Mouse (Mus musculus) lung, adult 2 months (tissue): ENCODE measurements around the gene Mypop. TPM values are rescaled to one million over a fixed set of nuclear protein-coding genes. Genes with fewer than 3 reads are reported as not detected.

Source experiments
- DNase-seq: peaks from one replicate; pipeline ENCODE4 v3.0.0; 2022
- H3K4me1 ChIP-seq: fragments of 200-500 bp; 2 replicates; pipeline ENCODE4 v1.6.1; 2011; ENCODE audit warnings: low read length; ENCODE audit not compliant: control insufficient read depth, insufficient read depth
- H3K4me3 ChIP-seq: fragments of 200-500 bp; replicated peaks from 2 replicates; pipeline ENCODE3; 2011; ENCODE audit warnings: low read depth, mild to moderate bottlenecking, control low read depth, low read length; ENCODE audit errors: extremely low read depth
- CTCF ChIP-seq: fragments of 200-500 bp; IDR thresholded peaks from 2 replicates; pipeline ENCODE4 v1.5.1; 2011; ENCODE audit warnings: mild to moderate bottlenecking, low read length, control low read depth; ENCODE audit not compliant: insufficient read depth
- POLR2A ChIP-seq: fragments of 200-500 bp; IDR thresholded peaks from 2 replicates; pipeline ENCODE4 v1.6.1; 2011; ENCODE audit warnings: low read depth, mild to moderate bottlenecking, control low read depth, low read length, borderline replicate concordance; ENCODE audit errors: extremely low read depth
- WGBS: fragments of 180-500 bp; shearing (Covaris S2); methylation state at CpG from one replicate; pipeline ENCODE4 v1.1.7; 2018; 5-methylcytosine and 5-hydroxymethylcytosine counted together
- polyA plus RNA-seq: library from polyadenylated mRNA; depleted of rRNA; stranded (reverse); fragments of >200 nt; gene quantifications from 2 replicates; pipeline ENCODE4 v1.2.3, GENCODE M21; 2012

The Mypop gene
- polyA plus RNA-seq, 1 experiment: 7.2 TPM

DNA sequence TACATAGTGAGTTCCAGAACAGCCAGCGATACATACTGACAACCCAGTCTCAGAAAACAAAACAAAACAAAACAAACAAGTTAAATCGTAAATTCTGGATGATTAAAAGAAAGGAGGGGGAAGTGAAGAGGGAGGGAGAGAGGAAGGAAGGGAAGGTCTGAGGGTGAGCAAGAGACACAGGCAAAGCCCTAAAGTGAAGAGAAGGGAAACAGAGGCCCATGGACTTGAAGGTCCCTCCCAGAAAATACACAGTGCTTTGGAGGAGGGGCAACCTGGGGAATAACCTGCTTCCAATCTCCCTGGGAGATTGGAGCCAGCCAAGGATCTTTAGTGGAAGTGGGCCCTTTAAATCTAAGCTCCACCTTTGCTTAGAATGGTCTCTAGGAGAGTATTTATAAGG lies 3.9 kb upstream of the Mypop start, which contains the start of gene Nanos2:
Nanos2 (plus strand) TSS at position 301 of the 400 bp plus-strand sequence.
- 31% methylated on average over 2 of the region's 2 CpGs for WGBS
- DNase-seq: no peak
- H3K4me1 ChIP-seq: no peaks in the 10 kb centered on the region
- no peak within 1 kb of the TSS for H3K4me3 ChIP-seq
- TF ChIP-seq POLR2A: no peak
- TF ChIP-seq CTCF: no peak

DNA sequence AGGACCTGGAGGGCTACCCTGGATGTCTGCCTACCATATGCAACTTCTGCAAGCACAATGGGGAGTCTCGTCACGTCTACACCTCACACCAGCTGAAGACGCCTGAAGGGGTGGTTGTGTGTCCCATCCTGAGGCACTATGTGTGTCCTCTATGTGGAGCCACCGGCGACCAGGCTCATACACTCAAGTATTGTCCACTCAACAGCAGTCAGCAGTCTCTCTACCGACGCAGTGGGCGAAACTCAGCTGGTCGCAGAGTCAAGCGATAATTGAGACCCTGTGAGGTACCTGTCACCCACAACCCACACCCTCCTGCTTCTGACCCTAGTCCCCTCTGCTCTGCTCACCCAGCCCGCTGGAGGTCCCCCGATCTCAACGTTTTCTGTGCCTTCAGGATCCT lies 3.3 kb upstream of the Mypop start:
- no peak for DNase-seq
- no peaks in the 10 kb centered on the region for H3K4me1 ChIP-seq

DNA sequence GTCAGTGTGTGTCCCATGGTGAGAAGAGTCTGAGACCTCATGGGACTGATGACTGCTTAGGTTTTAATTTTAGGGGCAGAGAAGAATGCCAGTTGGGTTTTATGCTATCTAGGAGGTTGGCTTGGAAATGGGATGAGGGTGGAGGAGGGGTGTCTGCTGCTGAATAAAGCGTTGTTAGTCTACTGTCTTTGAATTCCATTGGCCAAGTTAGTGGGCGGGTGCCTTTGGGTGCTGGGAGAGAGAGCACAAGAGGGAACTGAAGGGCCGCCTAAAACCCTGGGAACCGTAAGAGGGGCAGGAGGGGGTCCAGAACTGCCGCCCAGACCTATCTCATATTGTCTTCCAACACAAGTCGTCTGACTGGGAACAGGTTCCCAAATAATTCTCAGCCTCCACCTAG lies 2.3 kb upstream of the Mypop start:
- DNase-seq: no peak
- TF ChIP-seq CTCF: no peak
- no peak for TF ChIP-seq POLR2A
- H3K4me3 ChIP-seq: no peak overlapping the region
- 54% methylated on average over 6 of the region's 6 CpGs for whole genome bisulfite sequencing
- no peaks in the 10 kb centered on the region for H3K4me1 ChIP-seq

More for the DNA sequence above, 3.3 kb upstream of the Mypop start:
- H3K4me3 ChIP-seq: no peak overlapping the region
- TF ChIP-seq CTCF (no peak), POLR2A (no peak)
- WGBS: 72% methylated on average over 13 of the region's 13 CpGs

DNA sequence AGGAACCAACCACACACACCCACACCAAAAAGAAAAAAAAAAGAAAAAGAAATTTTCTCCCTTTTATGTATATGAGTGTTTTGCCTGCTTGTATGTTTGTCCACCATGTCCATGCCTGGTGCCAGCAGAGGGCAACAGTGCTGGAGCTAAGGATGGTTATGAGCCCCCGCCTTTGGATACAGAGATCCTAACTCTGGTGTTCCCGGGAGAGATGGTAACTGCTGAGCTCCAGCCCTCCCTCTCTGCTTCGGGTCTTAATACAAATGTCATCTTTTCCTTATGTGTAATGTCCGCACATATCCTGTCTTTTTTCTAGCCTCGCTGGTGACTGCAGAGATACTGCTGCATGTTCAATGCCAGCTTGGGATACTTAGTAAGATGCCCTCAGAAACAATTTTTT lies 1.1 kb upstream of the Mypop start:
- TF ChIP-seq CTCF (no peak), POLR2A (no peak)
- no peak overlapping the region for H3K4me3 ChIP-seq
- DNase-seq: no peak
- no peaks in the 10 kb centered on the region for H3K4me1 ChIP-seq
- 7% methylated on average over 5 of the region's 5 CpGs for WGBS

DNA sequence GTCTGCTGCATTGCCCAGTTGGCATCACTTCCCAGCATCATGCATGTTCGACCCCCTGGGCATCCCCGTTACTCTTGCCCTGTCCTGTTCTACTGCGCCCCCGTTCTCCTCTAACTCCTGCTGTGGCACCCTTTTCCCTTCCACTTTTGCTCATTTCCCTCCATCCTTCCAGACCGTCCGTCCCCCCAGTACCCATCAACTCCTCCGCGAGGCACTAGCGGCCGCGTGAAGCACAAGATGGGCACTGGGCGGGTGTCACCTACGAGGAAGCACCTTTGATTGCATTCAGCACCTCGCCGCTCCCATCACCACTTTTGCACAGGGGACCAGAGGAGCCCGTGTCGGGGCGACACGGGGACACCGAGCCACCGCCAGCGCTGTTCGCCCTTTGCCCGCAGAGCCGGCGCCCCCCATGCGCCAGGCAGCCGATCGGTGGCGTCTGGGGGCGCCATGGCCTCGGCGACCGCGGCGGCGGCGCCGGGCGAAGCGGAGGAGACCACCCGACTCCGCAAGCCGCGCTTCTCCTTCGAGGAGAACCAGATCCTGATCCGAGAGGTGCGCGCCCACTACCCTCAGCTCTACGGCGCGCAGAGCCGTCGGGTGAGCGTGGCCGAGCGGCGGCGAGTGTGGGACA lies 732 bp downstream of the Mypop start:
- WGBS: 2% methylated on average over 59 of the region's 59 CpGs
- TF ChIP-seq POLR2A (no peak), CTCF (no peak)
- peak; percentile 33 for DNase-seq

DNA sequence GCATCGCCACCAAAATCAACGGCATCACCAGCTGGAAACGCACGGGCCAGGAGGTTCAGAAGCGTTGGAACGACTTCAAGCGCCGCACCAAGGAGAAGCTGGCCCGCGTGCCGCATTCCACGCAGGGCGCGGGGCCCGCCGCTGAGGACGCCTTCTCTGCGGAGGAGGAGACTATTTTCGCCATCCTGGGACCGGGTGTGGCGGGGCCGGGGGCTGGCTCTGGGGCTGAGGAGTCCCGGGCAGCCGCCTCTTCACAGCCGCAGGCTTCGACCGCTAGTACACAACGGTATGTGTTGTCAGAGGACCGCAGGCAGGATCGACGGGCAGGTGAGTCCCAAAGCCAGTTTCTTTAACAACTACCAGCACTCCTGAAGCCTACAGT lies 1.2 kb downstream of the Mypop start:
- 3% methylated on average over 31 of the region's 31 CpGs for WGBS
- Histone ChIP-seq H3K4me1 (no peaks in the 10 kb centered on the region), H3K4me3 (peak overlapping the region; percentile 32)
- no peak for TF ChIP-seq POLR2A
- no peak for TF ChIP-seq CTCF
- DNase-seq: peak; percentile 35

More for the DNA sequence above, 732 bp downstream of the Mypop start:
- no peaks in the 10 kb centered on the region for H3K4me1 ChIP-seq
- peak overlapping the region; percentile 32 for H3K4me3 ChIP-seq

DNA sequence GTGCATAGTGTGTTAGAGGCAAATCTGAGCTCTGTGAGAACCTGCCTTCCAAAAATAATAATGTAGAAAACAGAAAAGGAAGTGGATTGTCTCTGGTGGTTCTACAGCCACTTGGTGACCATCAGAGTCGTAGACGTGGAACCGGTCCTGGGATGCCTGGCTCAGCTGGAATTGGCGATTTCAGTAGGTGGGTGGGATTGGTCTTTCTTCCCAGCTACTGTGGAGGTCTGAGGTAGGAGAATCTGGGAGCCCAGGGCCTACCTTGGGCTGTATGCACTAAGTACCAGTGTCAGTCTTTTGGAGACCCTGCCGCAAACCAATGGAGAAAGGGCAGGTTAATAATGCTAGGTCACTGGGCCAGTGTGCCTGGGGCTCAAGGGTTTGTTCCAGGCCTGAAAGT lies 2.0 kb downstream of the Mypop start:
- TF ChIP-seq POLR2A (no peak), CTCF (no peak)
- Histone ChIP-seq H3K4me1 (no peaks in the 10 kb centered on the region), H3K4me3 (no peak overlapping the region)
- 89% methylated on average over 5 of the region's 5 CpGs for WGBS
- DNase-seq: no peak

DNA sequence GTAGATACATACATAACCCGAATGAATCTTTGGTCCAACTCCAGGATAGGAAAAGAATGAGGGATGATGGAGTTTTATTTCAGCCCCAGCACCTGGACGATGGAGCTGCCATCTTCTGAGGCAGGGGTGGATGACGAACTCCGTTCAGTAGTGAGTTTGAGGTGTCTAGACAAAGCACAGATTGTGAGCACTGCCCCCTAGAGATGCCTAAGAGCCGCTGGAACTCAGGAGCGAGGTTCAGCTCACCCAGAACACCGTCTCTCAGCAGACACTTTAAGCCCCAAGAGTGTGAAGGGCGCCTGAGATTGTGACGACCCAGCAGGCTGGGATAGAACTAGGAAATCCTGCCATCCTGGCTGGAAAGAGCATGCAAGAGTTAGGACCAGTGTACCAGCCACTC lies 7.8 kb downstream of the Mypop start:
- H3K4me1 ChIP-seq: peaks cover 10% of the 10 kb centered on the region; the same call in 1 of the 2 replicates
- WGBS: 41% methylated on average over 9 of the region's 9 CpGs
- no peak overlapping the region for H3K4me3 ChIP-seq
- TF ChIP-seq POLR2A: no peak
- TF ChIP-seq CTCF: peak; percentile 13; the same call in 1 of the 2 replicates
- DNase-seq: no peak

DNA sequence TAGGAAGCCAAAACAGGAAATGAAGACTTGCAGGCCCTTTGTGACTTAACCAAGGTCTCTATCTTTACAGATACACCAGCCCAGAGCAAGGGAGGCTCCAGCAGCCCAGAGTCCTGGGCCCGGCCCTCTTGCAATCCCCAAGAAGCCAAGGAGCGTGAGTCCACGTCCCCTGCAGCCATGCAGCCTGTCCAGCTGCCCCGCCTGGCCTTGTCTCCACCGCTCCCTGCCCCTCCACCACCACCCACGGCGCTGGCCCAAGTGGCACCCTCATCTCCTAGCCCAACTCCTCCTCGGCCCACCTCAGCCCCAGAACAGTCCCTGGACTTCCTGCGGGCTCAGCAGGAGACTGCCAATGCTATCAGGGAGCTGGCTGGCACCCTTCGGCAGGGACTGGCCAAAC lies 9.4 kb downstream of the Mypop start:
- Histone ChIP-seq H3K4me3 (peak overlapping the region; percentile 61), H3K4me1 (peaks cover 10% of the 10 kb centered on the region; the same call in 1 of the 2 replicates)
- 35% methylated on average over 10 of the region's 10 CpGs for WGBS
- TF ChIP-seq CTCF (no peak), POLR2A (no peak)
- no peak for DNase-seq

DNA sequence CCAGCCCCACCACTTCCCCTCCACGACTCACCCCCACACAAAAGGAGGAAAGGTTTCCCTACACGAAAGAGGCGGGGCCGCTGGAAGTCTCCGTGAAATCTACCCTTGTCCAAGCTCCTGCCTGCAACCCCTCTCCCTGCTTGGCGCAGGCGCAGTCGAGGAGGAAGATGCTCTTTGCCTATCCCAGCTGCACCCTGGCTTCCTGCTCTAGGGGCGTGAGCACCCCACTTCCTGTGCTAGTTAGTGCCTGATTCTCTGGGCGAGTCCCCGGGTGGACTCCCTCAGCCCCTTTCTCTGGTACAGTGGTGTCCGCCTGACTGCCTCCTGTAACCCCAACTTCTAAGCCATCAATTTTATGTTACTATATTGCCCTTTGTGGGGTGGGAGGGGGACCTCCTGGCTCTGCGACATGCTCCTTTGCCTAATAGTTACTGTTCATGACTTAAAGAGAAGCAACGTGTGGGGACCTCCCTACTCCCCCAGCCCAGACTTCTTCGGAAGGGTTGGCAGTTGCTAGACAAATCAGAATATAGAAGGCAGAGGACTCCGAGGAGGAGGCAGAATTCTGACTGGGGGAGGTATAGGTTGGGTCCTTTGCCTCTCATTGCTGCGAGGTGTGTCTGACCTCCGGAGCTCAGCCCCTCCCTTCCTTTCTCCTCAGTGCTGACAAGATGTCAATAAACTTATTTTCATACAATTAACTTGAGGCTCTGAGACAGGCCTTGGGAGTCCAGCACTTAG lies 10.2 kb downstream of the Mypop start:
- WGBS: 22% methylated on average over 18 of the region's 18 CpGs
- Histone ChIP-seq H3K4me3 (peak overlapping the region; percentile 61), H3K4me1 (peaks cover 10% of the 10 kb centered on the region)
- TF ChIP-seq CTCF (no peak), POLR2A (peak; percentile 79; the same call in 1 of the 2 replicates)
- no peak for DNase-seq

DNA sequence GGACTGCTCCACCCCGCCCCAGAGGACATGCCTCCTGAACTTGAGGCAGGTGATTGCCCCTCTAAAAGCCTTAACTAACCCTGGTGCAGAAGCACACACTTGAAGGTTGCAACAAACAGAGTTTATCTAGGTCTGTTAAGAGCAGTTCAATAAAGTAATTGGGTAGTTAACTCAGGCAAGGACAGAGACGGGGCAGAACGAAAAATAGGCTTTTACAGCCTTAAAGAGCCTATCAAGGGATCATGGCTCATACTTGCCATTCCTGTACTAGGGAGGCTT lies 10.7 kb downstream of the Mypop start:
- WGBS: 49% methylated on average over 3 of the region's 3 CpGs
- TF ChIP-seq POLR2A (no peak), CTCF (no peak)
- H3K4me1 ChIP-seq: peaks cover 13% of the 10 kb centered on the region
- no peak for DNase-seq
- no peak overlapping the region for H3K4me3 ChIP-seq
